In genomic region chr12:16798894-16799293, GRCm38 (mm10) we compare ENCODE assay signal across 15 mouse cellular contexts. TPM values are rescaled to one million over a fixed set of nuclear protein-coding genes. Genes with fewer than 3 reads are reported as not detected.
A peak's percentile ranks its signal among the peaks of the same experiment; 100 is the strongest.
DNase-seq lines count a peak whose midpoint lies in the region; ATAC-seq and TF ChIP-seq lines count a peak whose summit lies in the region.
"Had no signal": no experiment of that assay in that cellular context is flagged by ENCODE, and none has a peak within 500 bp of the region (broad histone marks: within the 10 kb centered on the region; RNA-seq: fewer than 3 reads in every experiment).

No protein-coding gene starts in this region.

- H3K4me2 ChIP-seq in hindbrain, embryonic 12.5 days (replicated peaks): peak overlapping the region; percentile 76
- H3K4me2 ChIP-seq in hindbrain, postnatal 0 days (ENCODE audit: low read depth, low read length): no peak overlapping the region
- no peak overlapping the region for H3K4me2 ChIP-seq in neural tube, embryonic 15.5 days

- H3K4me3 ChIP-seq in hindbrain, embryonic 12.5 days: no peak overlapping the region
- H3K4me3 ChIP-seq in hindbrain, postnatal 0 days (ENCODE audit: low read length): no peak overlapping the region
- no peak overlapping the region for H3K4me3 ChIP-seq in neural tube, embryonic 15.5 days (replicated peaks)
- H3K4me3 ChIP-seq in limb, embryonic 10.5 days: peak overlapping the region; percentile 73

- no peaks in the 10 kb centered on the region for H3K27me3 ChIP-seq in hindbrain, embryonic 12.5 days
- H3K27me3 ChIP-seq in hindbrain, postnatal 0 days (ENCODE audit: insufficient read depth, low read length): no peaks in the 10 kb centered on the region
- no peaks in the 10 kb centered on the region for H3K27me3 ChIP-seq in neural tube, embryonic 15.5 days (replicated peaks)
- H3K27me3 ChIP-seq in limb, embryonic 10.5 days (ENCODE audit: low read depth, poor library complexity, severe bottlenecking): no peaks in the 10 kb centered on the region

- H3K4me1 ChIP-seq in hindbrain, embryonic 12.5 days: peaks cover 19% of the 10 kb centered on the region
- H3K4me1 ChIP-seq in hindbrain, postnatal 0 days (ENCODE audit: insufficient read depth, low read length): peaks cover 5% of the 10 kb centered on the region; the same call in 1 of the 2 replicates
- H3K4me1 ChIP-seq in neural tube, embryonic 15.5 days: peaks cover 18% of the 10 kb centered on the region
- H3K4me1 ChIP-seq in limb, embryonic 10.5 days: peaks cover 52% of the 10 kb centered on the region

- DNase-seq in hindbrain, postnatal 0 days (ENCODE audit: low spot score): no peak
- DNase-seq in neural tube, embryonic 10.5 days (ENCODE audit: extremely low spot score, low spot score): peak; percentile 39
- DNase-seq in limb, embryonic 10.5 days (ENCODE audit: low spot score): peak; percentile 68
- no peak for DNase-seq in left cerebral cortex, adult 11 months (ENCODE audit: low spot score)
- no peak for DNase-seq in frontal cortex, postnatal 36 days (ENCODE audit: low spot score in 2 of 2)
- DNase-seq: cerebellum, postnatal 36 days; kidney, adult 18-20 months; left cerebral cortex, postnatal 4 days; lung, postnatal 10 days; right cerebral cortex, postnatal 25 days; thymus, postnatal 14 days had no signal

- H3K9ac ChIP-seq in hindbrain, embryonic 12.5 days: no peak overlapping the region
- no peak overlapping the region for H3K9ac ChIP-seq in hindbrain, postnatal 0 days (replicated peaks; ENCODE audit: low read length)
- no peak overlapping the region for H3K9ac ChIP-seq in neural tube, embryonic 15.5 days (replicated peaks)

- no peak overlapping the region for H3K27ac ChIP-seq in hindbrain, embryonic 12.5 days
- H3K27ac ChIP-seq in hindbrain, postnatal 0 days: no peak overlapping the region
- H3K27ac ChIP-seq in neural tube, embryonic 15.5 days (replicated peaks): no peak overlapping the region
- H3K27ac ChIP-seq in limb, embryonic 10.5 days: peak overlapping the region; percentile 93

- H3K9me3 ChIP-seq in hindbrain, embryonic 12.5 days (replicated peaks): no peaks in the 10 kb centered on the region
- H3K9me3 ChIP-seq in hindbrain, postnatal 0 days (ENCODE audit: low read length): no peaks in the 10 kb centered on the region
- no peaks in the 10 kb centered on the region for H3K9me3 ChIP-seq in neural tube, embryonic 15.5 days (replicated peaks)
- H3K9me3 ChIP-seq in limb, embryonic 10.5 days (replicated peaks): no peaks in the 10 kb centered on the region

- H3K36me3 ChIP-seq in hindbrain, embryonic 12.5 days: no peaks in the 10 kb centered on the region
- H3K36me3 ChIP-seq in hindbrain, postnatal 0 days (ENCODE audit: insufficient read depth, low read length): no peaks in the 10 kb centered on the region
- no peaks in the 10 kb centered on the region for H3K36me3 ChIP-seq in neural tube, embryonic 15.5 days
- H3K36me3 ChIP-seq in limb, embryonic 10.5 days: peaks cover 5% of the 10 kb centered on the region; the same call in 1 of the 2 replicates

- no peak for TF ChIP-seq CTCF in hindbrain, postnatal 0 days (IDR thresholded peaks at IDR 0.05; ENCODE audit: low read depth)

- 17% methylated on average over 3 of the region's 3 CpGs for WGBS in hindbrain, embryonic 12.5 days
- WGBS in hindbrain, postnatal 0 days: 50% methylated on average over 3 of the region's 3 CpGs
- WGBS in neural tube, embryonic 15.5 days: 30% methylated on average over 3 of the region's 3 CpGs
- WGBS in limb, embryonic 10.5 days: 23% methylated on average over 3 of the region's 3 CpGs

- no peak for ATAC-seq in hindbrain, embryonic 12.5 days (ENCODE audit: low FRiP score)
- ATAC-seq in hindbrain, postnatal 0 days: no peak
- no peak for ATAC-seq in neural tube, embryonic 15.5 days (ENCODE audit: low FRiP score)

RNA-seq across cellular contexts. Expression of gene Greb1, which starts 1.8 kb away (rescaled TPM):
- 4.5 and 6.5 TPM in 2 replicates for polyA plus RNA-seq in hindbrain, embryonic 12.5 days (2016; fragmentation: Nextera tagmentation; extraction: Ambion mirVana)
- total RNA-seq in hindbrain, postnatal 0 days (2014; rRNA removed): 0.86 and 2.1 TPM in 2 replicates
- 0.32 and 0.33 TPM in 2 replicates for polyA plus RNA-seq in hindbrain, postnatal 0 days (2015; fragmentation: Nextera tagmentation; extraction: Ambion mirVana)
- polyA plus RNA-seq in neural tube, embryonic 15.5 days (2015; fragmentation: Nextera tagmentation; extraction: Ambion mirVana): 0.67 and 1.9 TPM in 2 replicates
- polyA plus RNA-seq in limb, embryonic 10.5 days (2016; fragmentation: Nextera tagmentation; extraction: Ambion mirVana): 16.9 and 17.4 TPM in 2 replicates
- total RNA-seq: MEL; monocyte, adult 5-6 weeks had no signal

RNA-seq across cellular contexts. Expression of gene E2f6, which starts 11.9 kb away (rescaled TPM):
- polyA plus RNA-seq in hindbrain, embryonic 12.5 days (2016; fragmentation: Nextera tagmentation; extraction: Ambion mirVana): 65.9 and 75.6 TPM in 2 replicates
- total RNA-seq in hindbrain, postnatal 0 days (2014; rRNA removed): 21.2 and 27.5 TPM in 2 replicates
- 20.0 and 21.3 TPM in 2 replicates for polyA plus RNA-seq in hindbrain, postnatal 0 days (2015; fragmentation: Nextera tagmentation; extraction: Ambion mirVana)
- 26.3 and 31.2 TPM in 2 replicates for polyA plus RNA-seq in neural tube, embryonic 15.5 days (2015; fragmentation: Nextera tagmentation; extraction: Ambion mirVana)
- polyA plus RNA-seq in limb, embryonic 10.5 days (2016; fragmentation: Nextera tagmentation; extraction: Ambion mirVana): 67.3 and 67.5 TPM in 2 replicates

Comparison
In these comparisons a context has a peak if more than half of its experiments do, and no peak if none do; other contexts are left out.
1. DNase-seq: peak in neural tube, embryonic 10.5 days (single experiment) and limb, embryonic 10.5 days (single experiment); none in hindbrain, postnatal 0 days (single experiment), left cerebral cortex, adult 11 months (single experiment) and frontal cortex, postnatal 36 days (0 of 2).